Mouse (Mus musculus) frontal cortex, adult (tissue): ENCODE measurements around the gene Trappc10.

ENCODE experiments used
- ATAC-seq: cut with Nextera tagmentation; 2 replicates; pipeline ENCODE4 v1.9.2; 2017; ENCODE audit warnings: mild to moderate bottlenecking, moderate library complexity, mixed read lengths; ENCODE audit not compliant: low TSS enrichment

The Trappc10 gene

GRCm38 (mm10) chr10:78258142-78258675, 13.8 kb upstream of the Trappc10 start:
- ATAC-seq: no peak

GRCm38 (mm10) chr10:78255646-78256059, 11.2 kb upstream of the Trappc10 start:
- peak; percentile 79 for ATAC-seq

GRCm38 (mm10) chr10:78247206-78247605, 2.8 kb upstream of the Trappc10 start:
- no peak for ATAC-seq

- no peak for ATAC-seq
Observed at GRCm38 (mm10) chr10:78246725-78247124, 2.3 kb upstream of the Trappc10 start.

GRCm38 (mm10) chr10:78245225-78245547, 745 bp upstream of the Trappc10 start:
- no peak for ATAC-seq

- ATAC-seq: no peak
Observed at GRCm38 (mm10) chr10:78244058-78244437, 393 bp downstream of the Trappc10 start.

GRCm38 (mm10) chr10:78238926-78239325, 5.5 kb downstream of the Trappc10 start:
- no peak for ATAC-seq

GRCm38 (mm10) chr10:78238297-78238696, 6.1 kb downstream of the Trappc10 start:
- peak; percentile 91 for ATAC-seq

- ATAC-seq: no peak
Observed at GRCm38 (mm10) chr10:78237809-78238208, 6.6 kb downstream of the Trappc10 start.

GRCm38 (mm10) chr10:78236885-78237629, 7.4 kb downstream of the Trappc10 start:
- peak; percentile 36; the same call in 1 of the 2 replicates for ATAC-seq

- no peak for ATAC-seq
Observed at GRCm38 (mm10) chr10:78233756-78234155, 10.7 kb downstream of the Trappc10 start.

- ATAC-seq: no peak
Observed at GRCm38 (mm10) chr10:78233161-78233560, 11.3 kb downstream of the Trappc10 start.

- ATAC-seq: peak; percentile 23; the same call in 1 of the 2 replicates
Observed at GRCm38 (mm10) chr10:78232301-78232980, 12.0 kb downstream of the Trappc10 start.

GRCm38 (mm10) chr10:78228560-78228928, 15.9 kb downstream of the Trappc10 start:
- ATAC-seq: no peak

- ATAC-seq: no peak
Observed at GRCm38 (mm10) chr10:78227875-78228559, 16.4 kb downstream of the Trappc10 start.

- ATAC-seq: no peak
Observed at GRCm38 (mm10) chr10:78224136-78224535, 20.3 kb downstream of the Trappc10 start.

GRCm38 (mm10) chr10:78222908-78223307, 21.5 kb downstream of the Trappc10 start:
- no peak for ATAC-seq

- peak; percentile 66 for ATAC-seq
Observed at GRCm38 (mm10) chr10:78221315-78221714, 23.1 kb downstream of the Trappc10 start.

- ATAC-seq: no peak
Observed at GRCm38 (mm10) chr10:78219528-78219927, 24.9 kb downstream of the Trappc10 start.

- ATAC-seq: peak; percentile 21; the same call in 1 of the 2 replicates
Observed at GRCm38 (mm10) chr10:78218576-78218975, 25.9 kb downstream of the Trappc10 start.

- ATAC-seq: no peak
Observed at GRCm38 (mm10) chr10:78216376-78217083, 27.9 kb downstream of the Trappc10 start.

- ATAC-seq: peak; percentile 82
Observed at GRCm38 (mm10) chr10:78214371-78214770, 30.1 kb downstream of the Trappc10 start.
